Mouse (Mus musculus) gastrocnemius, postnatal 14 days (tissue): ENCODE measurements around the gene Btbd3. TPM values are rescaled to one million over a fixed set of nuclear protein-coding genes. Genes with fewer than 3 reads are reported as not detected.
A peak's percentile ranks its signal among the peaks of the same experiment; 100 is the strongest.
"Not testable (repeated sequence)": the region's sequence is repeated elsewhere in the genome, so short reads cannot be mapped to it uniquely, and the experiment has no call there.

Experiments
- DNase-seq: peaks from one replicate; pipeline ENCODE4 v3.0.0; 2021; ENCODE audit warnings: mixed read lengths
- intact Hi-C: fragments of 180-260 bp; cut with DNase I; formaldehyde crosslinking; loops from one replicate; pipeline ENCODE4 v1.15.1; 2025; ENCODE audit warnings: low total_unique reads
- total RNA-seq, 2 experiments: library from RNA; stranded (reverse); gene quantifications; 2 replicates each; pipeline ENCODE4 v1.2.3; 2021

Btbd3 gene
- total RNA-seq, 2 experiments from 2014 or later, result 17.8 to 21.1 TPM

DNA sequence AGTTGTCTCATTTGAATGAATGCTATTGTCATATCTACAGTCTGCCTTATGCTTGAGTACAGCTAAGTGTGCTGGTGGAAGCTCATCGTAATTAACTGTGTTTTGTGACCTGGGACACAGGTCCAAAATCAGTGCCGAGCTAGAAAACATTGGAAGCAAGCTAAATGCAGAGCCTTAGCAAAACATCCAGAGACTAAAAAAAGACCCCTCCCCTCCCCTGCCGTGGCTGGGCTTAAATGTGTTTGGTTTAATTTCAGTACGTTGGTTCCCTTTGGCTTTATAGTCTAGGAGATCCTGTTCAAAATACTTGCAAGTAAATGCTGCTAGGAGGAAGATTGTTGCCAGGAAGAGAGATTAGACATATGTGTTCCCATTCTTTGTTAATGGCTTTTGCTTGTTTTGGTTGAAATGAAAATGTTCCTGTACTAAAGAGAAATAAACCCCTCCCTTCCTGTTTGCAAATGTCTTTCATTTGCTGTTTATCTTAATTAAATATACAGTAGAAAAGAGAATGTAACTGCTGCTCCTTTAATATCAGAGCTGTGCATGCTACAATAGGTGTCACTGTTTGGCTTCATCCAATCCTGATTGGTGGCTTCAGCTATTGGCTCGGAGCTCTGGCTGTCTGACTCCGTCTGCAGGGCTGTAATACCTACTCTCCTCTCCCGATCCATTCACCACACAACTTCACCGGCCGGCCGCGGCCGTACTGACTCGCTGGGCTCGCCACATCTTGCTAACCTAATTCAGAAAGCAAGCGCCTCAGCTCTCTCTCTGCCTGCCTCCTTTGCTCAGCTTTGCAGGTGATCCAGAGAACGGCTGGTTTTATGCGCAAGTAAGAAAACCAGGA lies 21.7 kb downstream of the Btbd3 start:
- intact Hi-C loops, result no loop called here

GRCm38 (mm10) chr2:138278853-138279640 lies 22.7 kb downstream of the Btbd3 start:
- no peak for DNase-seq
- intact Hi-C loops, result no loop called here

More for the DNA sequence above, 21.7 kb downstream of the Btbd3 start:
- peak; percentile 64 for DNase-seq

DNA sequence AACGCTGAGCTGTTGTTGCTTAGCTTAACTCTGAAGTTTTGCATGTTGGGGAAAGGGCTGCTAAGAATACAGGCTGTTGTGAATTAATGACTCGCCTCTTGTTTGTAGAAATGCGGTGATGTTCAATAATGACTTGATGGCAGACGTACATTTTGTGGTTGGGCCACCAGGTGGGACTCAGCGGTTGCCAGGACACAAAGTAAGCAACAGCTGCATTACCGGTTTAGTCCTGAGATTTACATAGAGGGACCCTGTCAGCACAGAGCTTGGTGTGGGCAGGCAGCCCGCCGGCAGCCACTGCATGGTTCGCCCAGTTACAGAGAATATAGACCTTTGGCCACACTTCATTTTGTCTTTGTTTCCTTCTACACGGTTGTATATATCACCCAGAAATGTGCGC lies 23.3 kb downstream of the Btbd3 start:
- peak; percentile 12 for DNase-seq
- intact Hi-C loops, result no loop called here

DNA sequence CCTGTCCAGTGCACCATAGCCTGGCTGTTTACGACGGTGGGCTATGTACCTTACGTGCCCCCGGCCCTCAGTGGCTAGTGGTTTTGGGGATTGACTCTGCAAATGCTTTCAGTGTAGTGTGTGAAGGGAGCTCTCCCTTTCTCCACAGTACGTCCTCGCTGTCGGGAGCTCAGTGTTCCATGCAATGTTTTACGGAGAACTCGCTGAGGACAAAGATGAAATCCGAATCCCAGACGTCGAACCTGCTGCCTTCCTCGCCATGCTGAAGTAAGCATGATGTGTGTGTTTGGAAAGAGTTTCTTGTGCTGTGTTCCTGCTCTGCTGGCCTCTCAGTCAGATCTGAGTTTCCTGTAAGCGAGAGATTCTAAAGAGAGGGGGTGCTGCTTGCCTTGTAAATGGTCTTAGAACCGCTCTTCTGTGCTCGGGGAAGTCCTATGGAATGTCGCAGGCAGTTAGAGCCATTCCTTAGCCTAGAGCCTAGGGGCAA lies 23.9 kb downstream of the Btbd3 start:
- intact Hi-C loops, result no loop called here

GRCm38 (mm10) chr2:138281550-138282201 lies 25.3 kb downstream of the Btbd3 start:
- intact Hi-C loops, result no loop called here
- DNase-seq, result peak; percentile 34

More for the DNA sequence above, 23.9 kb downstream of the Btbd3 start:
- peak; percentile 5 for DNase-seq

- intact Hi-C loops, result no loop called here
- DNase-seq, result no peak
Measured at GRCm38 (mm10) chr2:138283372-138283771, 27.0 kb downstream of the Btbd3 start.

DNA sequence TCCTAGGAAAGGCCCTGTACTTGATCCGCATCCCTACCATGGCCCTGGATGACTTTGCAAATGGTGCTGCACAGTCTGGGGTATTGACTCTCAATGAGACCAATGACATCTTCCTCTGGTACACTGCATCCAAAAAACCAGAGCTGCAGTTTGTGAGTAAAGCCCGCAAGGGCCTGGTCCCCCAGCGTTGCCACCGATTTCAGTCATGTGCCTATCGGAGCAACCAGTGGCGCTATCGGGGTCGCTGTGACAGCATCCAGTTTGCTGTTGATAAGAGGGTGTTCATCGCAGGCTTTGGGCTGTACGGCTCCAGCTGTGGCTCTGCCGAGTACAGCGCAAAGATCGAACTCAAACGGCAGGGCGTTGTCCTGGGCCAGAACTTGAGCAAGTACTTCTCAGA lies 27.5 kb downstream of the Btbd3 start:
- no peak for DNase-seq
- intact Hi-C loops, result no loop called here

DNA sequence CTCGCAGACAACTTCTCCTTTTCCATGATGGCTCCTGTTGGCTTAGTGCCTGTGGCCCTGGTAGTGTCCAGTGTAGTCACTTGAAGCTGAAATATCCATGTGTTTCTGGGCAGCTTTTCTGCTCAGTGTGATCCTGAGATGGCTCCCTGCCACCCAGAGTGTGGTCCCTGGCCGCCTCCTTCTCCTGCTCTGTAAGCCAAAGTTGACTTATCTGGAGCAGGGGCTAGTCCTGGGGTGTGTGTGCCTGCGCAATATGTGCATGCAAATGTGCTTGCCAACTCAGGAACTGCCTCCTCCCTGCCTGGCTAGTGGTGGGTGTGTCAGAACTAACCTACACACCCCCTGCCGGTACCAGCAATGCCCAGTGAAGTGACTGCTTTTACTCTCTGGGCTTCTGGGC lies 29.4 kb downstream of the Btbd3 start:
- intact Hi-C loops, result no loop called here
- DNase-seq, result no peak

DNA sequence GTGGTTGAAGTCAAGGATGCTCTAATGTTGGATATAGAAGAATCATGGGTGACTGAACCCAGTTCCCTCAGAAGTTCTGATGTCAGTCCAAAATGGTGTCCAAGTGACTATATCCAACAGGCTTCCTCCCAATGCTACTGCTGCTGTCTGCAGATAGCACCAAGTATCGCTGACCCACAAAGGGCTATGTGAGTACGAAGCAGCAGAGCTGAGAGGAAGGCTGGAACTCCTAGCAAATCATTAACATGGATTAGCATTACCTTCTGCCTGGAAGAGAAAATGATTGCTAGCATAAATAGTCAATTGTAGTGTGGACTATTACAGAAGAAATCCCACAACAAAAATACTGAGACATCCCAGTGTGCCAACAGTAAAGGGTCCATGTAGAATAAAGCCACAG lies 33.8 kb downstream of the Btbd3 start:
- intact Hi-C loops, result no loop called here
- DNase-seq, result no peak

DNA sequence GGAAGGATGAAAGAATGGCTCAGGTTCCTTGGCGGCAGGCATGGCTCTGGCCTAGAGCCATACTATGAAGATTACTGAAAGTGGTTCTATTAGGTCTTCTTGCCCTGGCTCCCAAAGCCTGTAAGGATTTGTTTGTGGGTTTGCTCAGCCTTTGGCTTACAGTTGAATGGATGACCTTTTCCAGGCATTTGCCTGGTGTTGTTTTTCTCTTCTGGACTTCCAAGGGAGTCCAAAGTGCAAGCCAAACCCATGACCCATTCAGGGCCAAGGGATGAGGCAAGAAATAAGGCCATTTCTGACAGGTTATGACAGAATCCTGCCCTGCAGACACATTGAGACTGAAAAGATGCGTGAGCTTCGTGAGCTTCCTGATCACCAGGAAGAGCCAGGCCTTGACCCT lies 37.9 kb downstream of the Btbd3 start:
- intact Hi-C loops, result no loop called here
- DNase-seq, result no peak

DNA sequence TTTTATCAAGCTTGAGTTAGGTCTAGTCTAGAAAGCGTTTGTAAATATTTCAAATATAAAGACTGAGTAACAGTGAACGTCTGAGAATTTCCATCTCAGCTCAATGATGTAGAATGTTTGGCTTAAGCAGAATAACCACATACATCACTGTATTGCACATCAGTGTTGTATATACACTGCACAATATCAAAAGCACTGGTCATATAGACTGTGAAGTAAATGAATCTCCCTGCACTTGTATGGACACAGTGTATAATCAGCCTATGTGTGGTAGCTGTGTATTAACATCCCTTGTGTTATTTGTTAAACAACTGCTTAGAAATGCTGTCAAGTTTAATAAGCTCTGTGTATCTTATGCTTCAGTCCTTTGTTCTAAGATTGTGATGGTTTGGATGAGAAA lies 49.9 kb downstream of the Btbd3 start:
- intact Hi-C loops, result no loop called here

GRCm38 (mm10) chr2:138315644-138316043 lies 59.3 kb downstream of the Btbd3 start:
- no peak for DNase-seq
- intact Hi-C loops, result no loop called here

More for the DNA sequence above, 49.9 kb downstream of the Btbd3 start:
- DNase-seq, result no peak

GRCm38 (mm10) chr2:138320408-138320807 lies 64.0 kb downstream of the Btbd3 start:
- DNase-seq, result no peak
- intact Hi-C loops, result no loop called here

DNA sequence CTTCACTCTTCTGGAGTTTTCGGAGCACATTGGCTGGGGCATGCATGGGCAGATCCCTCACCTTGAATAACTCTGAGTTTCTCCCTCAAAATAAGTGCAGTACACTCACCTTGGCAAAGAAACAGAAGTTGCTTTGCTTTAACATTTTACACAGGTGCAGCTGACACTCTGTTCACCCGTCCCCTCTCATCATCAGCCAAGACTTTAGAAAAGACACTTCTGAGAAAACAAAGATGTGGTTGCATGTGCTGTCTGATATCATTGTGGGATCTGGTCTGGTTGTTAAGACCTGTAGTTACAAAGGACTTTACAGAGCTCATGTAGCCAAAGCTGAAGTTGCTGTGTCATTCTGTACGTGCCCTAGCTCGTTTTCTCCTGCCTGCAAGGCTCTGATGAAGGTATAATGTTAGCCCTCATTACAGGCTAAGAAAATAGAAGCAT lies 64.7 kb downstream of the Btbd3 start:
- no peak for DNase-seq
- intact Hi-C loops, result no loop called here

- intact Hi-C loops, result no loop called here
- DNase-seq, result no peak
Measured at GRCm38 (mm10) chr2:138322270-138323114, 66.1 kb downstream of the Btbd3 start.

DNA sequence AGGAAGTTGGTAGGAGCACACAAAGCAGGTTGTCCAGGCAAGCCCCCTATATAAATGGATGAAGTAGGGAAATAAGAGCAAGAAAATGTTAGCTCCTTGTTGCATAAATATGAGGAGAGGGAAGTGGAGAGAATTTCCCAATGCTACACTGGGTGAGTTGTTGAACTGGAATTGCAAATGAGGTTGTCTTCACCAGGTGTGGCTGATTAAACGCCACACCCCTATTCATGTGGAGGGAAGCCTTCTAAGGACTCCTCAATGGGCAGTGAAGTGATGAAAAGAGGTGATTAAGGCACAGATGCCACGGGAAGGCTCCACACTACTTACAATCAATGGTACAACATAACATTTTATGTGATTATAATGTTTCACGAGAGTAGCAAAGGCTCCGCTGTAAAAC lies 70.0 kb downstream of the Btbd3 start:
- no peak for DNase-seq
- intact Hi-C loops, result no loop called here

GRCm38 (mm10) chr2:138334198-138334597 lies 77.8 kb downstream of the Btbd3 start:
- DNase-seq, intact Hi-C loops: not testable (repeated sequence)

DNA sequence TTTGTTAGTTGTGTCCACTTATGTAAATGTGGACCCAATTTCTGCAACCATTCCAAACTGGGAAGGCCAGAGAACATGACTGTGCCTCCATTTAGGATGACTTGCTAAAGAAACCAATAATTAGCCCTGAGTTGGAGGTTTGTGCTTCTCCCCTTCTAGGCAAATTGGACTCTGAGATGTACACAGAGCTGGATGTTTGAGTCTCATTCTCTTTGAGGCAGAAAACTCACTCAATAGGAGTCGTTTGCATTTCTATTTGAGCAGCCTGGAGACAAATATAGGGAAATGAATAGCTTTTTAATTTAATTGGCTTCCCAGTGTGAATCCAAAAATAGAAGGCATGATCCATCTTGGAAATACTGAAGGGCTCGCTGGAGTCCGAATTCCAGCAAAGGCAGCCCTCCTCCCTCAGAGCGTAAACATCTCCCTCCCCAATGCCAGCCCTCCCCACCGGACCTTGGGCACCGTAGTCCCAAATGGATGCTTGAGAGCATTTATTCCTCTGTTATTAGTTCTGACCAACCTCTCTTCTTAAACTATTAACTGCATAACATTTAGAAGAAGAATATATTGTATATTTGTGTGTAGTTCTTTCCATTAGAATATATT lies 81.6 kb downstream of the Btbd3 start:
- intact Hi-C loops, result no loop called here
- DNase-seq, result no peak

DNA sequence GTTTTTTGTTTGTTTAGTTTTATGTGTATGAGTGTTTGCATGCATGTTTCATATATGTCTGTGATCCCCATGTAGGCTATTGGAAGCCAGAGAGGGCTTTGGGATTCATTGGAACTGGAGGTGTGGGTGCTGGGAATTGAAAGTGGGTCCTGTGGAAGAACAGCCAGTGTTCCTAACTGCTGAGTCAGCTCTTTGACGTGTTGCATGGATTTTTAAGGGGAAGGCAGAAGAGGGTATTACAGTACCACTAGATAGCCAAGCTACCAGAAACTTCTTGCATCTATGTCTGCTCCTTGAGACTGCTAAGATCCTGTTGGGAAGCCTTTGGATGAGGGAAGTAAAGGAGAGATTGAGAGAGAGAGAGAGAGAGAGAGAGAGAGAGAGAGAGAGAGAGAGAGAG lies 82.2 kb downstream of the Btbd3 start:
- DNase-seq, result no peak
- intact Hi-C loops, result no loop called here
